In the genomic region with DNA sequence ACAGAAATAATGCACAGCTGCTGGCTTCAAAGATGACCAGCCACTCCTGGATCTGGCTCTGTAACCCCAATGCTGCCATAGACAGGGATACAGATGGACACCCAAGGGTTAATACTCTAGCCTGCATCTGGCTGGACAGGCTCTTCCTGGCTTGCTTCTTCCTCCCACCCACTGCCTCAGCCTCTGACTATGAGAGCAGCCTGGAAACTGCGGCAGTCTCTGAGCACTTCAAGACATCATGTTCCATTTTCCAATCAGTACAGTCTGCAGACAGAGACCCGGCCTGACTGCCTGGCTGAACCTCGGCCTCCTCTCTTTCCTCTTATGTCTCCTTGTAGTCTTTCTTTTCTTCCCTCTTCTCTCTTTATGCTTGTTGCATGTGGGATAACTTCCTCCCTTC, we compare ENCODE assay signal across 8 mouse cellular contexts. TPM values are rescaled to one million over a fixed set of nuclear protein-coding genes. Genes with fewer than 3 reads are reported as not detected.
DNase-seq lines count a peak whose midpoint lies in the region; ATAC-seq and TF ChIP-seq lines count a peak whose summit lies in the region.

No protein-coding gene starts in this region.

- DNase-seq in lung, adult 2 months: no peak
- no peak for DNase-seq in lung, postnatal 14 days
- DNase-seq in embryonic facial prominence, embryonic 10.5 days (ENCODE audit: low spot score): peak; percentile 32
- no peak for DNase-seq in liver, embryonic 13.5 days
- DNase-seq in thymus, postnatal 0 days (ENCODE audit: low spot score): no peak
- no peak for DNase-seq in thymus, postnatal 4 days

- peak overlapping the region; percentile 85 for H3K4me3 ChIP-seq in lung, adult 2 months (replicated peaks; ENCODE audit: extremely low read depth, low read depth, low read length)
- peak overlapping the region; percentile 84; the same call in 1 of the 2 replicates for H3K4me3 ChIP-seq in embryonic facial prominence, embryonic 10.5 days
- H3K4me3 ChIP-seq in heart, embryonic 16.5 days (ENCODE audit: low read length): peak overlapping the region; percentile 88
- peak overlapping the region; percentile 66 for H3K4me3 ChIP-seq in liver, embryonic 13.5 days (replicated peaks)

- no peak overlapping the region for H3K27ac ChIP-seq in embryonic facial prominence, embryonic 10.5 days (replicated peaks)
- 0 out of 2 replicates have a peak overlapping the region, but pooled peaks have one; percentile 5 for H3K27ac ChIP-seq in heart, embryonic 16.5 days (ENCODE audit: low read length)
- H3K27ac ChIP-seq in liver, embryonic 13.5 days: no peak overlapping the region

- no peak for TF ChIP-seq CTCF in lung, adult 2 months (IDR thresholded peaks at IDR 0.05; ENCODE audit: insufficient read depth, low read length)

- 19% methylated on average over 3 of the region's 3 CpGs for whole genome bisulfite sequencing in lung, adult 2 months
- 24% methylated on average over 3 of the region's 3 CpGs for WGBS in embryonic facial prominence, embryonic 10.5 days
- WGBS in heart, embryonic 16.5 days: 11% methylated on average over 3 of the region's 3 CpGs
- WGBS in liver, embryonic 13.5 days (ENCODE audit: insufficient replicate concordance): 12% methylated on average over 3 of the region's 3 CpGs

- no peaks in the 10 kb centered on the region for H3K9me3 ChIP-seq in embryonic facial prominence, embryonic 10.5 days
- H3K9me3 ChIP-seq in heart, embryonic 16.5 days (replicated peaks; ENCODE audit: control insufficient read depth, low read length): no peaks in the 10 kb centered on the region
- no peaks in the 10 kb centered on the region for H3K9me3 ChIP-seq in liver, embryonic 13.5 days (replicated peaks)

- no peaks in the 10 kb centered on the region for H3K36me3 ChIP-seq in embryonic facial prominence, embryonic 10.5 days (replicated peaks)
- H3K36me3 ChIP-seq in heart, embryonic 16.5 days (ENCODE audit: control insufficient read depth, insufficient read depth): peaks cover 9% of the 10 kb centered on the region
- peaks cover 8% of the 10 kb centered on the region for H3K36me3 ChIP-seq in liver, embryonic 13.5 days

- TF ChIP-seq POLR2A in lung, adult 2 months (IDR thresholded peaks at IDR 0.05; ENCODE audit: borderline replicate concordance, extremely low read depth, low read depth, low read length): peak; percentile 13; the same call in 1 of the 2 replicates

- peaks cover 11% of the 10 kb centered on the region for H3K4me1 ChIP-seq in lung, adult 2 months (ENCODE audit: control insufficient read depth, insufficient read depth, low read length)
- H3K4me1 ChIP-seq in embryonic facial prominence, embryonic 10.5 days: peaks cover 24% of the 10 kb centered on the region
- H3K4me1 ChIP-seq in heart, embryonic 16.5 days (ENCODE audit: control insufficient read depth, insufficient read depth, low read length): peaks cover 20% of the 10 kb centered on the region
- H3K4me1 ChIP-seq in liver, embryonic 13.5 days (replicated peaks): peaks cover 7% of the 10 kb centered on the region; the same call in 1 of the 2 replicates

- peaks cover 41% of the 10 kb centered on the region for H3K27me3 ChIP-seq in embryonic facial prominence, embryonic 10.5 days (replicated peaks; ENCODE audit: low read depth, poor library complexity, severe bottlenecking)
- no peaks in the 10 kb centered on the region for H3K27me3 ChIP-seq in heart, embryonic 16.5 days (ENCODE audit: control insufficient read depth, insufficient read depth, low read length)
- H3K27me3 ChIP-seq in liver, embryonic 13.5 days: peaks cover 55% of the 10 kb centered on the region

- peak overlapping the region; percentile 92 for H3K9ac ChIP-seq in heart, embryonic 16.5 days (ENCODE audit: low read length)
- H3K9ac ChIP-seq in liver, embryonic 13.5 days: peak overlapping the region; percentile 71; the same call in 1 of the 2 replicates

- peak overlapping the region; percentile 78 for H3K4me2 ChIP-seq in heart, embryonic 16.5 days (ENCODE audit: low read depth, low read length)
- H3K4me2 ChIP-seq in liver, embryonic 13.5 days: peak overlapping the region; percentile 74

- no peak for ATAC-seq in heart, embryonic 16.5 days (replicated peaks; ENCODE audit: extremely low read depth, insufficient read depth, low FRiP score)
- no peak for ATAC-seq in liver, embryonic 13.5 days (ENCODE audit: low read depth)
- ATAC-seq in megakaryocyte progenitor cell, adult 5-6 weeks (replicated peaks; ENCODE audit: poor library complexity): no peak

RNA-seq across cellular contexts. Expression of a gene that starts 1.6 kb away (rescaled TPM):
- 27.8 and 32.5 TPM in 2 replicates for polyA plus RNA-seq in lung, adult 2 months (2012; rRNA removed)
- polyA plus RNA-seq in embryonic facial prominence, embryonic 10.5 days (2016; fragmentation: Nextera tagmentation; extraction: Ambion mirVana): 3.8 and 4.4 TPM in 2 replicates
- 8.8 and 10.2 TPM in 2 replicates for polyA plus RNA-seq in heart, embryonic 16.5 days (2015; fragmentation: Nextera tagmentation; extraction: Ambion mirVana)
- polyA plus RNA-seq in liver, embryonic 13.5 days (2015; fragmentation: Nextera tagmentation; extraction: Ambion mirVana): 4.6 and 6.1 TPM in 2 replicates
- polyA plus RNA-seq in thymus, postnatal 0 days (2015; fragmentation: Nextera tagmentation; extraction: Ambion mirVana): 6.0 and 6.5 TPM in 2 replicates
- 2.2 and 4.8 TPM in 2 replicates for total RNA-seq in megakaryocyte progenitor cell, adult 5-6 weeks (2015)
- total RNA-seq in megakaryocyte progenitor cell, adult 5-6 weeks (2017): 1.5 and 4.6 TPM in 2 replicates
